Mouse (Mus musculus) heart, embryonic 10.5 days (tissue): ENCODE results near the gene 0610030E20Rik. TPM values are rescaled to one million over a fixed set of nuclear protein-coding genes. Genes with fewer than 3 reads are reported as not detected.

Source experiments
- DNase-seq: peaks from one replicate; pipeline ENCODE4 v3.0.0-alpha.2; 2017; ENCODE audit warnings: low spot score
- H3K27ac ChIP-seq: fragments of 300-500 bp; sonication (generic); 2 replicates; pipeline ENCODE4 v1.5.1; 2016; ENCODE audit warnings: mild to moderate bottlenecking
- H3K27me3 ChIP-seq: fragments of 300-500 bp; sonication (generic); 2 replicates; pipeline ENCODE4 v1.6.1; 2016; ENCODE audit warnings: mild to moderate bottlenecking; ENCODE audit not compliant: poor library complexity, insufficient read depth, severe bottlenecking
- H3K36me3 ChIP-seq: fragments of 300-500 bp; sonication (generic); 2 replicates; pipeline ENCODE4 v1.6.1; 2016; ENCODE audit warnings: mild to moderate bottlenecking, moderate library complexity
- H3K4me1 ChIP-seq: fragments of 300-500 bp; sonication (generic); 2 replicates; pipeline ENCODE4 v1.6.1; 2016; ENCODE audit warnings: mild to moderate bottlenecking
- H3K4me3 ChIP-seq: fragments of 300-500 bp; sonication (generic); 2 replicates; pipeline ENCODE4 v1.5.1; 2016; ENCODE audit warnings: mild to moderate bottlenecking, moderate library complexity
- H3K9me3 ChIP-seq: fragments of 300-500 bp; sonication (generic); 2 replicates; pipeline ENCODE4 v1.6.1; 2016; ENCODE audit warnings: mild to moderate bottlenecking, moderate library complexity
- WGBS: fragments of 180-500 bp; shearing (Covaris S2); methylation state at CpG from one replicate; pipeline ENCODE4 v1.1.7; 2016; 5-methylcytosine and 5-hydroxymethylcytosine counted together
- polyA plus RNA-seq: library from polyadenylated mRNA; unstranded; fragments of >200 nt; fragmentation: Nextera tagmentation; extraction: Ambion mirVana; gene quantifications from 2 replicates; pipeline ENCODE4 v1.2.1, GENCODE M21; 2016

0610030E20Rik gene
- polyA plus RNA-seq, 1 experiment from 2014 or later = 24.9 TPM

DNA sequence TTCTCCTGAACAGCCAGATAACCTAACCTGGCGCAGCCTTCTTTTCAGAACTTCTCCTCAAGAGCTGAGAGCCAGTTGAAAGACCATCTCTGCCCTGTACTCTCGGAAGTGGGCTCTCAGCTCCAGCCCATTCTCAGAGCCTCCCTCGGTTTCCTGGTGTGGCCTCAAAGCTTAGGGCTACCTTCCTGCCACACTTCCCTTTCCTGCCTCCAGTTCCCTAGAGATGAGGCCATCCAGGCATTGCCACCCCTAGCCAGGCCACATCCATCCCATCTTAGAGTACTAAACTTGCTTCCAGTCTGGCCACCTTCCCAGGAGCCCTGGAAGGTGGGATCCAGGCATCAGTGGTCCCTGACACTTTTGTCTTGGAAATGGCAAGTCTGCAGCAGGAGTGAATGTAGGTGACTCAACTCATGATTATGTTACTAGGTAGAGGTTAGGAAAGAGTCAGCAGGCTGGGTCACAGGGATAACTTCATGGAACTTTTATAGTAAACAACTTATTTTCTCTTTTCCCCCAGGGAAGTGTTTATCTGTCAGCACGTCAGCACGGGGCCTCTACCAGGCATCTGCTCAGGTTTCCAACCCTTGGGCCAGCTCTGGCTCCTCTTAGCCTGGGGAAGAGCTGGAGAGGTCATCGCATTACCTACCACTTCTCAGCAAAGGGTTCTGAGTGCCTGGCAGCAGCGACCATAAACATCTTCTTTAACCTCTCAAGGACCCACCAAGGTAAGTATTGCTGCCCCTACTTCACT lies 32.4 kb downstream of the 0610030E20Rik start:
- Histone ChIP-seq H3K27me3 (peaks cover 5% of the 10 kb centered on the region; the same call in 1 of the 2 replicates), H3K4me3 (peak overlapping the region; percentile 69), H3K36me3 (peaks cover 6% of the 10 kb centered on the region; the same call in 1 of the 2 replicates), H3K27ac (peak overlapping the region; percentile 88), H3K9me3 (no peaks in the 10 kb centered on the region), H3K4me1 (peaks cover 10% of the 10 kb centered on the region)
- no peak for DNase-seq
- 26% methylated on average over 7 of the region's 7 CpGs for whole genome bisulfite sequencing

DNA sequence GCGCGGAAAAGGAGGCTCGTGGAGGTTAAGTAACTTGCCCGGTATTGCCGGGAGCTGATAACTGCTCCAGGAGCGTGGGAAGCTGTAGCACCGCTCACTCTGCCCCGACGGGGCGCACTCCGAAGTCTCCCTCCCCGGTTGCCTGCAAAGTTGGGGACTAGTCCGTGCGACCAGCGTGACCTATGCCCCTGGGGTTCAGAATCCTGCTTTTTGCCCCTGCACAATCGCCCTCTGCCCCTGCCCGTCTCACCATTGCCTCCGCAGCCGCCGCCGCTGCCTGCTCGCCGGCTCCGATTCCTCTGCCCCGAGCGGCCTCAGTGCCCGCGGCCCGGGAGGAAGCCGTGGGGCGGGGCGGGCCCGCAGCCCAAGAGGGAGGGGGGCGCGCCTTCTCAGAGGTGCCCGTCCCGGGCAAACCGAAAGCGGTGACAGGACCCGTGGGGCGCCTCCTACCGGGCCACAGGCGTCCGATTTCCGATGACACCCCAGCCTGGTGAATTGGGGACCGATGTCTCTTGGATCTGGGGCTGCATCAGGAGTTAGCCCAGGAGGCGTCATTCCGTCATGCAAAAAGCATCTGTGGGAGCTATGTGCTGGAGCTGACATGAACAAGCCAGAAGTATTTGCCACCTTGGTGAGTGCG lies 33.1 kb downstream of the 0610030E20Rik start, which contains the start of gene Vamp5:
Gene Vamp5, minus strand, starts transcription at position 338 of the 640 bp plus-strand sequence.
- peak within 1 kb of the TSS; percentile 88 for H3K27ac ChIP-seq
- WGBS = 1% methylated on average over 49 of the region's 49 CpGs

DNA sequence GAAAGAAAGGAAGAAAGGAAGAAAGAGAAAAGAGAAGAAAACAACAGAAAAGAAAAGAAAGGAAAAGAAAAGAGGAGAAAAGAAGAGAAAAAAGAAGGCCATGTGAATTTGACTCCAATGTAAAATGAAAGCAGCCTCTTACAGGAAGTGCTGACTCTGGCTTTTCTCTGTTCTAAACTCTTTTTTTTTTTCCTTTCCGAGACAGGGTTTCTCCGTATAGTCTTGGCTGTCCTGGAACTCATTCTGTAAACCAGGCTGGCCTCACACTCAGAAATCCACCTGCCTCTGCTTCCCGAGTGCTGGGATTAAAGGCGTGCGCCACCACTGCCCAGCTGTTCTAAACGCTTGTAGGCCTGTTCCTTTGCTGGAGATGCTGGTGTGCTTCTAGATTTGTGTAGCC lies 35.4 kb downstream of the 0610030E20Rik start:
- Histone ChIP-seq H3K4me1 (peaks cover 10% of the 10 kb centered on the region), H3K27me3 (peaks cover 5% of the 10 kb centered on the region; the same call in 1 of the 2 replicates), H3K27ac (no peak overlapping the region), H3K36me3 (peaks cover 29% of the 10 kb centered on the region), H3K9me3 (no peaks in the 10 kb centered on the region), H3K4me3 (no peak overlapping the region)
- WGBS = 77% methylated on average over 6 of the region's 6 CpGs
- DNase-seq = no peak

More for the DNA sequence above, 33.1 kb downstream of the 0610030E20Rik start, which contains the start of gene Vamp5:
- peak within 1 kb of the TSS; percentile 69 for H3K4me3 ChIP-seq
- no peaks in the 10 kb centered on the region for H3K9me3 ChIP-seq
- H3K27me3 ChIP-seq = peaks cover 5% of the 10 kb centered on the region; the same call in 1 of the 2 replicates
- DNase-seq = peak; percentile 85
- H3K36me3 ChIP-seq = peaks cover 13% of the 10 kb centered on the region
- H3K4me1 ChIP-seq = peaks cover 10% of the 10 kb centered on the region

DNA sequence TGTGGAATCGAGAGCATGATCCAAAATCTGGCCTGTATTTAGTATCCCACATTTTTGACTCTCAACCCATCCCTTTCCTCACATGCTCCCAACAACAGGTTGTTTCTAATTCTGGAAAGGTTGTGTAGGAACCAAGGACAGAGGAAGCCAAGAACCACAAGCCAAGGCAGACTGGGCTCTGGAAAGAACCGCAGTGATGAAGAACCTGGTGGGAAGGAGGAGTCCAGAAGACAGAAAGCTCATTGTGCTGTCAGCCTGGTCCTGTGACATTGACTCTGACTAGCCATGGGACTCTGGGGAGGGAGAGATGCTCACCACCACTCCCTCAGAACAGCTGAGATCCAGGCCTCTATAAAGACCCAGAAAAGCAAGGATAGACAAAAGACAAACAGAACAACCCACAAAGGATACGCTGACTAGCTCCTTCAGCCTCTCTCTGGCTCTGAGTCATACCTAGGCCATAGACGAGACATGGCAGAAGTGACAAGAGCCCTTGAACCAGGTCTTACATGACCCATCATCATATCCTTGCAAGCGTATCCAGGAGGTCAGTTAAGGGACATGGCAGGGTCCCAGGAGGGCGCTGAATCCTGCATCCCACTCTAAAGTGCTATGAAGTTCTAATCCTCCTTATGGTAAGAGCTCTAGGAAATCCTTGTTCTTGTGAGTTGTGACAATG lies 36.2 kb downstream of the 0610030E20Rik start:
- Histone ChIP-seq H3K36me3 (peaks cover 32% of the 10 kb centered on the region), H3K27me3 (peaks cover 5% of the 10 kb centered on the region; the same call in 1 of the 2 replicates), H3K4me1 (peaks cover 14% of the 10 kb centered on the region), H3K4me3 (no peak overlapping the region), H3K27ac (peak overlapping the region; percentile 32; the same call in 1 of the 2 replicates), H3K9me3 (no peaks in the 10 kb centered on the region)
- DNase-seq = no peak
- 83% methylated on average over 6 of the region's 6 CpGs for WGBS

DNA sequence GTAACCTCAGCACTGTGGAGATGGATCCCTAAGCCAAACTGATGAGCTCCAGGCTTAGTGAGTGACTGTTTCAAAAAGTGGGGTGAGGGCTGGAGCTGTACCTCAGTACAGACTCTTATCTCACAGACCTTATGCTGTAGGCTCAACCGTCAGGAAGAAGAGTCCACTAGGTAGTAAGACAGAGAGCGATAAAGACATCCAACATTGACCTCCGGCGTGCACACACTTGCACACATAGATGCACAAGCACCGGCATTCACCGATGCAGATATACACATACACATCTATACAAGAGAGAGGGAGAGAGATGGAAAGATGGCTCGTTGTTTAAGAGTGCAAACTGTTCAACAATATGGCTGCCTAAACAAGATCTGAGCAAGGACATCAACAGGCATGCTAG lies 36.8 kb downstream of the 0610030E20Rik start:
- no peak for DNase-seq
- Histone ChIP-seq H3K36me3 (peaks cover 35% of the 10 kb centered on the region), H3K27ac (no peak overlapping the region), H3K27me3 (peaks cover 5% of the 10 kb centered on the region; the same call in 1 of the 2 replicates), H3K4me1 (peaks cover 21% of the 10 kb centered on the region), H3K4me3 (no peak overlapping the region), H3K9me3 (no peaks in the 10 kb centered on the region)
- 86% methylated on average over 7 of the region's 7 CpGs for WGBS

DNA sequence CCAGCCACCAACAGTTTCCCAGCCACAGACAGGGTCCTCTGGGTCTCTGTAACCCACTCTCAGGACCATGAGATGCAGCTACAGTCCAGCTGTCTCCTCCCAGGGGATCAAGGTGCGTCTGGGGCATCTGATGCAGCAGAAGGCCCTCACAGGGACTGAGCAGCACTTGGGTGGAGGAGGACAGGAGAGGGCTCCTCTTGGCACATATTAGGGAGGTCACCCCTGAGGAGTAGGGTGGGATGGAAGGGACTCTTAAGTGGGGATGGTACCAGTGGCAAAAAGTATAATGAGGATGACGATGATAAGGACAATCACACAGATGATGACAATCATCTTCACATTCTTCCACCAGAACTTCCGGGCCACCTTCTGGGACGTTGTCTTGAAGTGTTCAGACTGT lies 38.1 kb downstream of the 0610030E20Rik start:
- H3K4me3 ChIP-seq = no peak overlapping the region
- H3K27ac ChIP-seq = no peak overlapping the region
- peaks cover 28% of the 10 kb centered on the region for H3K4me1 ChIP-seq
- WGBS = 68% methylated on average over 4 of the region's 4 CpGs
- H3K27me3 ChIP-seq = no peaks in the 10 kb centered on the region
- peaks cover 36% of the 10 kb centered on the region for H3K36me3 ChIP-seq
- H3K9me3 ChIP-seq = no peaks in the 10 kb centered on the region
- DNase-seq = no peak

DNA sequence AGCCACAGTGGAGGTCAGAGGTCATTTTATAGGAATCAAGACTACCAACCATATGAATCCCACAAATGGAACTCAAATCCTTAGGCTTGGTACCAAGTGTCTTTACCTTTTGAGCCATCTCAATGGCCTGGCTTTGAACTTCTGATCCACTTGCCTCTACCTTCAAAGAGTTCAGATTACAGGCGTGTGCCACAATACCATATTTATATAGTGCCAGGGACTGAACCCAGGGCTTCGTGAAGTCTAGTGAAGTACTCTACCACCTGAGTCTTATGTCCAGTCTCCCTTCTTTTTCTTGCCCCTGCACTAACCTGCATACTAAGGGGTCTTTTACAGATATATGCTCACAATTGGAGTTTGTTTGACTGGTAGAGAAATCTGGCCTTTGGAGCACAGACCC lies 39.4 kb downstream of the 0610030E20Rik start:
- no peak overlapping the region for H3K4me3 ChIP-seq
- no peak for DNase-seq
- H3K4me1 ChIP-seq = peaks cover 34% of the 10 kb centered on the region
- H3K27ac ChIP-seq = no peak overlapping the region
- WGBS = 93% methylated on average over 2 of the region's 2 CpGs
- H3K36me3 ChIP-seq = peaks cover 36% of the 10 kb centered on the region
- no peaks in the 10 kb centered on the region for H3K9me3 ChIP-seq
- H3K27me3 ChIP-seq = no peaks in the 10 kb centered on the region

DNA sequence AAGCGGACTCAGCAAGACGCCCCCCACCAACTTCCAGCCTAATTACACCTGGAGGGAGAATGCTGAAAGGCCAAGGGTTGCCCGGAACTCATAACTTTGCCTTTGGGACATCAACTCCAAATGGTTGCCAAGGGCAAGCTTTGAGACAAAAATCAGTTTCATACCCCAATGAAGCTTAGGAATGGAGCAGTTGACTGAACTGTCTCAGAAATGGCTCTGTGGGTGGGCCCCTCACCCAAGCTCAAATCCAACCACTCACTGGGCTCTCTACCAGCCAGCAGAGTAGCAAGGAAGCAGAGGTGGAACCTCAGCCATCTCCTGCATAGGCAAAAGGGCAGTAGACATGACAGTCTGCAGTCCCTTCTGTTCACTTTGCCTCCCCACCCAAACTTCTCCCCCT lies 40.7 kb downstream of the 0610030E20Rik start:
- 86% methylated on average over 3 of the region's 3 CpGs for WGBS
- Histone ChIP-seq H3K9me3 (no peaks in the 10 kb centered on the region), H3K4me3 (no peak overlapping the region), H3K27me3 (no peaks in the 10 kb centered on the region), H3K27ac (no peak overlapping the region), H3K36me3 (peaks cover 36% of the 10 kb centered on the region), H3K4me1 (peaks cover 34% of the 10 kb centered on the region)
- no peak for DNase-seq

DNA sequence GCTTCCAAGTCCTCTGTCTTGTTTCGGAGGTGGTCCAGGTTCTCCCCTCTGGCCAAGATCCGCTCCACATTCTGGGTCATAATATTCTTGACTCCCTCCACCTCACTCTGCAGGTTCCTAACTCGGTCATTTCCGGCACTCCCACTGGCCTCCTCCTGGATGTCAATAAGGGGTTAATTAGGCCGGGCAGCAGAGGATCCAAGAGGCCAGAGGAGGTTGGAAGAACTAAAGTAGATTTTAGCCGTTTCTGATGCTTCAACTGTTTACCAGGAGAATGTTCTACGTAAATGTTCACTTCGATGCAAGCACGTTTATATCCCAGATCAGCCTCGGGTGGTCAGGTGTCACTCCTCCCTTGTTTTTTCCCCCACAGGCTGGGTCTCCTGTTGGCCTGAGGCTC lies 41.1 kb downstream of the 0610030E20Rik start:
- no peak overlapping the region for H3K4me3 ChIP-seq
- H3K27me3 ChIP-seq = no peaks in the 10 kb centered on the region
- H3K4me1 ChIP-seq = peaks cover 39% of the 10 kb centered on the region
- H3K9me3 ChIP-seq = no peaks in the 10 kb centered on the region
- 64% methylated on average over 10 of the region's 10 CpGs for WGBS
- DNase-seq = no peak
- H3K27ac ChIP-seq = peak overlapping the region; percentile 97
- peaks cover 36% of the 10 kb centered on the region for H3K36me3 ChIP-seq

DNA sequence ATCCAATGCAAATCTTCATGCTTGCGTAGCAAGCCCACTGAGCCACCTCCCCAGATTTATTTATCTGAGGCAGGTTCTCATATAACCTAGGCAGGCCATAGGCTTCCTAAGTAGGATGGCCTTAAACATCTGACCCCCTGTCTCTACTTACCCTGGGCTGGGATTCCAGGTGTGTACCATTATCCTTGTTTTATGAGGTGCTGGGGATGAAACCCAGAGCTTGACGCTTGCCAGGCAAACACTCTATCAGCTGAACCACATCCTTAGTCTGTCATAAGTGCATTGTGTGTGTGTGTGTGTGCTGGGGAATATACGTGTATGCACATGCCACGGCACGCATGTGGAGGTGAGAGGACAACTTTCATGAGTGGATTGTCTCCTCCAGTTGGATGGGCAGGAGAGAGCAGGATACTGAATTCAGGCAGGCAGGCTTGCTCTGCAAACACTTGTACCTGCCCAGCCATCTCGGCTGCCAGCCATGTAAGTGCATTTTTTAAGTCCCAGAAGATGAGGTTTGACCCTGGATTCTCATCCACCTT lies 41.7 kb downstream of the 0610030E20Rik start:
- Histone ChIP-seq H3K4me1 (peaks cover 39% of the 10 kb centered on the region), H3K27ac (peak overlapping the region; percentile 97), H3K36me3 (peaks cover 36% of the 10 kb centered on the region), H3K9me3 (no peaks in the 10 kb centered on the region), H3K27me3 (no peaks in the 10 kb centered on the region), H3K4me3 (peak overlapping the region; percentile 78)
- 77% methylated on average over 6 of the region's 6 CpGs for WGBS
- DNase-seq = no peak

DNA sequence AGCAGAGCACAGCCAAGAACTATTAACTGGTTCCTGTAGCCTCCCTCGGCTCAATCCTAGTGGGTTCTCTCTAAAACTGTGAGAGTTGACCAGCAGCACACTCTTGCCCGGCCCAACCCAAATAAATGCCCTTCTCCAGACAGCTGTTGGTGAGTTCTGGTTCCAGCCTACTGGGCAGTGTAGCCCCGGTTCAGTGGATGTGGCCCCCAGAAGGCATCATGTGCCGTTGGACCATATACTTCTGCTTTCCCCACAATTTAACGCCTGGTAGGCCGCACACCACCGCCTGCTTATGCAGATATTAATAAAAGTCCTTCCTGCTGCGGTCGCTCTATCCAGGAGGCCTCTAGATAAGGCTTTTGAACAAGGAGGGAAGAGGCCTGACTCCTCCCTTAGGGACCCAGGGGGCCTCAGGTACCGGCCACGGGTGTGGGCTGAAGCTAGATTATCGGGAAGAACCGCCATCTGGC lies 42.4 kb downstream of the 0610030E20Rik start:
- H3K9me3 ChIP-seq = no peaks in the 10 kb centered on the region
- H3K4me3 ChIP-seq = peak overlapping the region; percentile 78
- H3K27ac ChIP-seq = peak overlapping the region; percentile 97
- WGBS = 15% methylated on average over 13 of the region's 13 CpGs
- H3K27me3 ChIP-seq = no peaks in the 10 kb centered on the region
- DNase-seq = no peak
- H3K36me3 ChIP-seq = peaks cover 31% of the 10 kb centered on the region
- peaks cover 39% of the 10 kb centered on the region for H3K4me1 ChIP-seq

DNA sequence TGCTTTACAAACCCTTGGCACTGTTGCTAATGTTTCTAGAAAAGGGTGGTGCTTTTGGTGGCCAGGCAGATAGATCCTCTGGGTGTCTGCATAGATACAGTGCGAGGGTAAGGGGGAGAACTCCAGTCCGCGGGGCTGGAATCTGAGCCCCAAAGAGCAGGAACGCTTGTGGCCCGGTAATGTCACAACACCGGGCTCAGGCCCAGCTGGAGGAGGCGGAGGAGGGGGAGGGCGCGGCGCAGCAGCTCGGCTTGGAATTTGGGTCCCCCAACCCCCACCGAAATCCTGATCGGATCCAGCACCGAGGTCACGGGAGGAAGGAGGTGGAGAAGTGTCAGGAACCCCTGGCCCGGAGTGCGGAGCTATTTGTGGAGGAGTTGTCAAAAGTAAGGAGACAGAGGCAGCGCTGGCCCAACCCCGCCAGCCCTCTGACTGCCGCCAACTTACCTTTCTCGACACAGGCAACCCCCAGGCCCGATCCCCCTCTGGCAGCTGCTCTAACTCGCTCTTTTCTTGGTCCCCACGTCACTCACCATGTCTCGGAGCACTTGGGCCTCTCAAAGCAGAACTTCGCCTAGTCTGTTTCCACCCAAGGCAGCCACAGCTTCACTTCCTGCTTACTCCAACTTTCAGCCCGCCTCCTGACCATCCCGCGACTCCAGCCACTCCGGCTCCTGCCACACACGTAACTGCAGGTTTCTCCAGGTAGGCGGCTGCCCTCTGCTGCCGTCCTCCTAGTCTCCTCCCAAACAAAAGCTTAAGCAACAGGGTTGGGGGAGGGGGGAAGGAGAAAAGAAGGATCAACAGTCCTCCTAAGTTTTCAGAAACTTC lies 43.0 kb downstream of the 0610030E20Rik start, which contains the start of gene Vamp8:
Gene Vamp8, minus strand, starts transcription at position 763 of the 831 bp plus-strand sequence.
- Histone ChIP-seq H3K9me3 (no peaks in the 10 kb centered on the region), H3K27me3 (no peaks in the 10 kb centered on the region), H3K4me1 (peaks cover 39% of the 10 kb centered on the region), H3K4me3 (peak within 1 kb of the TSS; percentile 78), H3K36me3 (peaks cover 24% of the 10 kb centered on the region), H3K27ac (peak within 1 kb of the TSS; percentile 97)
- DNase-seq = peak; percentile 92
- under 1% methylated on average over 33 of the region's 33 CpGs for WGBS
